In genomic region chr2:164517485-164518221, GRCm38 (mm10) we compare ENCODE assay signal across 8 mouse cellular contexts. TPM values are rescaled to one million over a fixed set of nuclear protein-coding genes. Genes with fewer than 3 reads are reported as not detected.
DNase-seq lines count a peak whose midpoint lies in the region; ATAC-seq lines count a peak whose summit lies in the region.

No protein-coding gene starts in this region.

- no peak overlapping the region for H3K9ac ChIP-seq in midbrain, embryonic 11.5 days (ENCODE audit: low read length)
- H3K9ac ChIP-seq in midbrain, embryonic 13.5 days (replicated peaks): no peak overlapping the region
- no peak overlapping the region for H3K9ac ChIP-seq in embryonic facial prominence, embryonic 14.5 days (ENCODE audit: low read depth, low read length)
- H3K9ac ChIP-seq in limb, embryonic 15.5 days: no peak overlapping the region

- no peak overlapping the region for H3K27ac ChIP-seq in midbrain, embryonic 11.5 days (ENCODE audit: low read depth, low read length)
- H3K27ac ChIP-seq in midbrain, embryonic 13.5 days: no peak overlapping the region
- peak overlapping the region; percentile 52; the same call in 1 of the 2 replicates for H3K27ac ChIP-seq in embryonic facial prominence, embryonic 14.5 days (replicated peaks; ENCODE audit: low read depth, low read length)
- H3K27ac ChIP-seq in limb, embryonic 15.5 days: peak overlapping the region; percentile 87

- H3K4me1 ChIP-seq in midbrain, embryonic 11.5 days (ENCODE audit: control insufficient read depth, insufficient read depth, low read length): no peaks in the 10 kb centered on the region
- no peaks in the 10 kb centered on the region for H3K4me1 ChIP-seq in midbrain, embryonic 13.5 days (replicated peaks)
- peaks cover 19% of the 10 kb centered on the region for H3K4me1 ChIP-seq in embryonic facial prominence, embryonic 14.5 days (ENCODE audit: control insufficient read depth, insufficient read depth, low read length)
- H3K4me1 ChIP-seq in limb, embryonic 15.5 days: peaks cover 27% of the 10 kb centered on the region

- no peak for ATAC-seq in midbrain, embryonic 11.5 days (ENCODE audit: low FRiP score)
- no peak for ATAC-seq in midbrain, embryonic 13.5 days
- ATAC-seq in embryonic facial prominence, embryonic 14.5 days (ENCODE audit: low read depth): no peak
- peak; percentile 35; the same call in 1 of the 2 replicates for ATAC-seq in limb, embryonic 15.5 days (ENCODE audit: insufficient number of reproducible peaks, low FRiP score, low TSS enrichment, low read depth)

- 26% methylated on average over 10 of the region's 10 CpGs for WGBS in midbrain, embryonic 11.5 days
- WGBS in midbrain, embryonic 13.5 days: 31% methylated on average over 9 of the region's 10 CpGs
- 31% methylated on average over 10 of the region's 10 CpGs for WGBS in embryonic facial prominence, embryonic 14.5 days
- 36% methylated on average over 9 of the region's 10 CpGs for WGBS in limb, embryonic 15.5 days

- H3K4me3 ChIP-seq in midbrain, embryonic 11.5 days (ENCODE audit: low read depth, low read length): no peak overlapping the region
- H3K4me3 ChIP-seq in midbrain, embryonic 13.5 days (replicated peaks): no peak overlapping the region
- no peak overlapping the region for H3K4me3 ChIP-seq in embryonic facial prominence, embryonic 14.5 days (ENCODE audit: low read depth, low read length)
- no peak overlapping the region for H3K4me3 ChIP-seq in limb, embryonic 15.5 days

- H3K9me3 ChIP-seq in midbrain, embryonic 11.5 days (ENCODE audit: control insufficient read depth, low read length): no peaks in the 10 kb centered on the region
- no peaks in the 10 kb centered on the region; the same call in 1 of the 2 replicates for H3K9me3 ChIP-seq in midbrain, embryonic 13.5 days
- peaks cover 6% of the 10 kb centered on the region for H3K9me3 ChIP-seq in embryonic facial prominence, embryonic 14.5 days (ENCODE audit: control insufficient read depth, low read length)
- H3K9me3 ChIP-seq in limb, embryonic 15.5 days: no peaks in the 10 kb centered on the region

- H3K36me3 ChIP-seq in midbrain, embryonic 11.5 days (ENCODE audit: control insufficient read depth, insufficient read depth, low read length): no peaks in the 10 kb centered on the region
- H3K36me3 ChIP-seq in midbrain, embryonic 13.5 days: no peaks in the 10 kb centered on the region
- H3K36me3 ChIP-seq in embryonic facial prominence, embryonic 14.5 days (ENCODE audit: control insufficient read depth, insufficient read depth, low read length): no peaks in the 10 kb centered on the region
- H3K36me3 ChIP-seq in limb, embryonic 15.5 days: no peaks in the 10 kb centered on the region

- peak; percentile 86 for DNase-seq in midbrain, embryonic 11.5 days (ENCODE audit: low spot score, missing footprints)
- peak; percentile 68 for DNase-seq in adrenal gland, postnatal 25 days
- DNase-seq in embryonic facial prominence, embryonic 14.5 days (ENCODE audit: low spot score): no peak
- DNase-seq in heart, postnatal 4 days: peak; percentile 74
- peak; percentile 42 for DNase-seq in retina, adult 2 months (ENCODE audit: low read depth, low spot score)
- peak; percentile 66 for DNase-seq in urinary bladder, postnatal 25 days (ENCODE audit: low spot score)

- H3K4me2 ChIP-seq in midbrain, embryonic 11.5 days: no peak overlapping the region
- no peak overlapping the region for H3K4me2 ChIP-seq in midbrain, embryonic 13.5 days (replicated peaks)
- no peak overlapping the region for H3K4me2 ChIP-seq in embryonic facial prominence, embryonic 14.5 days (ENCODE audit: low read depth, low read length)
- H3K4me2 ChIP-seq in limb, embryonic 15.5 days: no peak overlapping the region

- H3K27me3 ChIP-seq in midbrain, embryonic 11.5 days (ENCODE audit: control insufficient read depth, insufficient read depth, low read length): no peaks in the 10 kb centered on the region; the same call in 1 of the 2 replicates
- H3K27me3 ChIP-seq in midbrain, embryonic 13.5 days: no peaks in the 10 kb centered on the region
- no peaks in the 10 kb centered on the region for H3K27me3 ChIP-seq in embryonic facial prominence, embryonic 14.5 days (replicated peaks; ENCODE audit: control insufficient read depth, insufficient read depth, low read length)
- no peaks in the 10 kb centered on the region for H3K27me3 ChIP-seq in limb, embryonic 15.5 days

RNA-seq across cellular contexts. Expression of gene Pigt, which starts 20.3 kb away (rescaled TPM):
- 48.1 and 51.9 TPM in 2 replicates for polyA plus RNA-seq in midbrain, embryonic 11.5 days (2014; fragmentation: Nextera tagmentation; extraction: Ambion mirVana)
- 64.2 and 67.8 TPM in 2 replicates for polyA plus RNA-seq in midbrain, embryonic 13.5 days (2015; fragmentation: Nextera tagmentation; extraction: Ambion mirVana)
- total RNA-seq in adrenal gland, postnatal 25 days (2021): 98.3 and 99.7 TPM in 2 replicates
- 72.9 and 76.9 TPM in 2 replicates for polyA plus RNA-seq in embryonic facial prominence, embryonic 14.5 days (2014; fragmentation: Nextera tagmentation; extraction: Ambion mirVana)
- 10 to 100 TPM; 61.8 to 64.1 TPM for total RNA-seq in heart, postnatal 4 days (2021)
- polyA plus RNA-seq in limb, embryonic 15.5 days (2015; fragmentation: Nextera tagmentation; extraction: Ambion mirVana): 65.0 and 67.5 TPM in 2 replicates

RNA-seq across cellular contexts. Expression of gene Dbndd2, which starts 31.7 kb away (rescaled TPM):
- 3.1 and 3.4 TPM in 2 replicates for polyA plus RNA-seq in midbrain, embryonic 11.5 days (2014; fragmentation: Nextera tagmentation; extraction: Ambion mirVana)
- 8.7 and 8.8 TPM in 2 replicates for polyA plus RNA-seq in midbrain, embryonic 13.5 days (2015; fragmentation: Nextera tagmentation; extraction: Ambion mirVana)
- 6.3 and 6.4 TPM in 2 replicates for total RNA-seq in adrenal gland, postnatal 25 days (2021)
- 4.1 and 10.5 TPM in 2 replicates for polyA plus RNA-seq in embryonic facial prominence, embryonic 14.5 days (2014; fragmentation: Nextera tagmentation; extraction: Ambion mirVana)
- 10 to 100 TPM; 19.2 to 21.2 TPM for total RNA-seq in heart, postnatal 4 days (2021)
- polyA plus RNA-seq in limb, embryonic 15.5 days (2015; fragmentation: Nextera tagmentation; extraction: Ambion mirVana): 6.3 and 6.9 TPM in 2 replicates

RNA-seq across cellular contexts. Expression of gene Trp53tg5, which starts 44.1 kb away (rescaled TPM):
- polyA plus RNA-seq in midbrain, embryonic 11.5 days (2014; fragmentation: Nextera tagmentation; extraction: Ambion mirVana): not detected in 2 replicates
- not detected in 2 replicates for polyA plus RNA-seq in midbrain, embryonic 13.5 days (2015; fragmentation: Nextera tagmentation; extraction: Ambion mirVana)
- not detected in 2 replicates for total RNA-seq in adrenal gland, postnatal 25 days (2021)
- polyA plus RNA-seq in embryonic facial prominence, embryonic 14.5 days (2014; fragmentation: Nextera tagmentation; extraction: Ambion mirVana): not detected in 2 replicates
- total RNA-seq in heart, postnatal 4 days (2021): not detected
- not detected in 2 replicates for polyA plus RNA-seq in limb, embryonic 15.5 days (2015; fragmentation: Nextera tagmentation; extraction: Ambion mirVana)

RNA-seq across cellular contexts. Expression of gene Wfdc2, which starts 44.6 kb away (rescaled TPM):
- 15.4 and 21.7 TPM in 2 replicates for polyA plus RNA-seq in midbrain, embryonic 11.5 days (2014; fragmentation: Nextera tagmentation; extraction: Ambion mirVana)
- 5.7 and 6.8 TPM in 2 replicates for polyA plus RNA-seq in midbrain, embryonic 13.5 days (2015; fragmentation: Nextera tagmentation; extraction: Ambion mirVana)
- not detected in 2 replicates for total RNA-seq in adrenal gland, postnatal 25 days (2021)
- 53.7 and 62.4 TPM in 2 replicates for polyA plus RNA-seq in embryonic facial prominence, embryonic 14.5 days (2014; fragmentation: Nextera tagmentation; extraction: Ambion mirVana)
- under 1 TPM; 0.55 to 0.77 TPM for total RNA-seq in heart, postnatal 4 days (2021)
- polyA plus RNA-seq in limb, embryonic 15.5 days (2015; fragmentation: Nextera tagmentation; extraction: Ambion mirVana): 18.3 and 31.2 TPM in 2 replicates

RNA-seq across cellular contexts. Expression of gene Spint3, which starts 55.6 kb away (rescaled TPM):
- polyA plus RNA-seq in midbrain, embryonic 11.5 days (2014; fragmentation: Nextera tagmentation; extraction: Ambion mirVana): not detected in 2 replicates
- polyA plus RNA-seq in midbrain, embryonic 13.5 days (2015; fragmentation: Nextera tagmentation; extraction: Ambion mirVana): not detected in 2 replicates
- not detected in 2 replicates for total RNA-seq in adrenal gland, postnatal 25 days (2021)
- polyA plus RNA-seq in embryonic facial prominence, embryonic 14.5 days (2014; fragmentation: Nextera tagmentation; extraction: Ambion mirVana): not detected in 2 replicates
- not detected for total RNA-seq in heart, postnatal 4 days (2021)
- polyA plus RNA-seq in limb, embryonic 15.5 days (2015; fragmentation: Nextera tagmentation; extraction: Ambion mirVana): not detected in 2 replicates

Comparison
In these comparisons a context has a peak if more than half of its experiments do, and no peak if none do; other contexts are left out.
1. H3K27ac ChIP-seq: peak in embryonic facial prominence, embryonic 14.5 days (single experiment) and limb, embryonic 15.5 days (single experiment); none in midbrain, embryonic 11.5 days (single experiment) and midbrain, embryonic 13.5 days (single experiment).